Mouse (Mus musculus) heart, embryonic 11.5 days (tissue): ENCODE measurements around the gene Notch2. TPM values are rescaled to one million over a fixed set of nuclear protein-coding genes. Genes with fewer than 3 reads are reported as not detected.

Source experiments
- ATAC-seq: fragments of 200-750 bp; cut with Nextera tagmentation; replicated peaks from 2 replicates; pipeline ENCODE4 v1.8.0; 2017; ENCODE audit warnings: moderate library complexity; ENCODE audit not compliant: insufficient number of reproducible peaks, low FRiP score, low TSS enrichment
- H3K27ac ChIP-seq: fragments of 300-500 bp; sonication (generic); 2 replicates; pipeline ENCODE4 v1.5.1; 2014; ENCODE audit warnings: mild to moderate bottlenecking, low read depth, low read length
- H3K27me3 ChIP-seq: fragments of 300-500 bp; sonication (generic); 2 replicates; pipeline ENCODE4 v1.6.1; 2014; ENCODE audit warnings: mild to moderate bottlenecking, low read length, mixed read lengths; ENCODE audit not compliant: control insufficient read depth, insufficient read depth
- H3K36me3 ChIP-seq: fragments of 300-500 bp; sonication (generic); 2 replicates; pipeline ENCODE4 v1.6.1; 2014; ENCODE audit warnings: mild to moderate bottlenecking, low read length, moderate library complexity, mixed read lengths; ENCODE audit not compliant: control insufficient read depth, insufficient read depth
- H3K4me1 ChIP-seq: fragments of 300-500 bp; sonication (generic); 2 replicates; pipeline ENCODE4 v1.6.1; 2014; ENCODE audit warnings: low read length; ENCODE audit not compliant: control insufficient read depth, insufficient read depth
- H3K4me2 ChIP-seq: fragments of 300-500 bp; sonication (generic); 2 replicates; pipeline ENCODE4 v1.6.1; 2014; ENCODE audit warnings: mild to moderate bottlenecking, moderate library complexity
- H3K4me3 ChIP-seq: fragments of 300-500 bp; sonication (generic); 2 replicates; pipeline ENCODE4 v1.5.1; 2014; ENCODE audit warnings: low read depth, low read length
- H3K9ac ChIP-seq: fragments of 300-500 bp; sonication (generic); 2 replicates; pipeline ENCODE4 v1.6.1; 2014; ENCODE audit warnings: mild to moderate bottlenecking, low read depth, low read length, moderate library complexity
- H3K9me3 ChIP-seq: fragments of 300-500 bp; sonication (generic); replicated peaks from 2 replicates; pipeline ENCODE4 v1.6.1; 2016; ENCODE audit warnings: low read length; ENCODE audit not compliant: control insufficient read depth
- WGBS: fragments of 180-500 bp; shearing (Covaris S2); extraction: QIAGEN DNeasy Blood & Tissue Kit; methylation state at CpG from one replicate; pipeline ENCODE4 v1.1.7; 2014; ENCODE audit not compliant: insufficient replicate concordance; 5-methylcytosine and 5-hydroxymethylcytosine counted together
- polyA plus RNA-seq: library from polyadenylated mRNA; unstranded; fragments of >200 nt; fragmentation: Nextera tagmentation; extraction: Ambion mirVana; gene quantifications from 2 replicates; pipeline ENCODE4 v1.2.1, GENCODE M21; 2014

The Notch2 gene
- polyA plus RNA-seq, 1 experiment from 2014 or later: 12.5 TPM

DNA sequence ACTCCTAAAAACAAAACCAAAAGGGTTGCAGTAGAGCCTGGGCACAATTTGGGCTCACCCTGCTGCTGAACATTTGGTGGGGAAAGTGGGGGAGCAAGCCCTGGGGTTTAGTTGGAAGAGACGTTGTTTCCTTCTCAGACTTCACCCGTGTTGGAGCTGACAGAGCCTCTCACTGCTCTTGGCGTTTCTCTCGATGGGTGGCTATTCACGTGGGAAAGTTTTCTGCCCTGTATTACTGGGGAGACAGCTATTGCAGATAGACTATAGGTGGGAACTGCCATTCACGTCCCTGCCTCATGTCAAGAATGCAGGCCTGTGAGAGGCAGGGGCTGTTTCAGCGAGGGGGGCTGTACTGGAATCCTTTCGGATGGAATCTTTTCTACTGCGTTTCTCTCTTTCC is 50.5 kb downstream of the Notch2 start:
- H3K36me3 ChIP-seq: no peaks in the 10 kb centered on the region
- peak overlapping the region; percentile 34 for H3K4me2 ChIP-seq
- H3K27ac ChIP-seq: peak overlapping the region; percentile 85
- no peaks in the 10 kb centered on the region for H3K9me3 ChIP-seq
- H3K27me3 ChIP-seq: no peaks in the 10 kb centered on the region
- WGBS: 20% methylated on average over 9 of the region's 9 CpGs
- H3K4me3 ChIP-seq: no peak overlapping the region
- H3K4me1 ChIP-seq: peaks cover 39% of the 10 kb centered on the region
- H3K9ac ChIP-seq: peak overlapping the region; percentile 46; the same call in 1 of the 2 replicates
- no peak for ATAC-seq

DNA sequence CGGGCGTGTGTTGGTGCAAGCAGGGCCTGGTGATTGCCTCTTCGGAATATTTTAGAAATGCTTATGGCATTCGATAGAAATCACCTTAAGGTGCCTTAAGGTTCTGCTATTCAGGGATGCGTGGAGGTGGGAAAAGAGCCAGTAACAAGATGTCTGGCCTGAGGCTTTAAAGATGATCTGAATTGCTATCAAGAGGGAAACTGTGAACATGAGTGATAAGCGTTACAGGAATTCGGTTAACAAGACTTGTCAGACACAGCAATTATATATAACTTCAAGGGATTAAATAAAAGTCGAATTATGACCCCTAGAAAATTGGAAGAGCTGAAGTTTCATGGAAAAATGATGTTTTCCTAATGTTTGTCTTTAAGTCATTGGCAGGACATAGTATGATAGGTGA is 51.7 kb downstream of the Notch2 start:
- WGBS: 63% methylated on average over 8 of the region's 8 CpGs
- H3K36me3 ChIP-seq: no peaks in the 10 kb centered on the region
- H3K4me1 ChIP-seq: peaks cover 43% of the 10 kb centered on the region
- H3K4me2 ChIP-seq: no peak overlapping the region
- no peaks in the 10 kb centered on the region for H3K9me3 ChIP-seq
- no peak overlapping the region for H3K9ac ChIP-seq
- no peak for ATAC-seq
- no peak overlapping the region for H3K4me3 ChIP-seq
- no peaks in the 10 kb centered on the region for H3K27me3 ChIP-seq
- 0 out of 2 replicates have a peak overlapping the region, but pooled peaks have one; percentile 29 for H3K27ac ChIP-seq

DNA sequence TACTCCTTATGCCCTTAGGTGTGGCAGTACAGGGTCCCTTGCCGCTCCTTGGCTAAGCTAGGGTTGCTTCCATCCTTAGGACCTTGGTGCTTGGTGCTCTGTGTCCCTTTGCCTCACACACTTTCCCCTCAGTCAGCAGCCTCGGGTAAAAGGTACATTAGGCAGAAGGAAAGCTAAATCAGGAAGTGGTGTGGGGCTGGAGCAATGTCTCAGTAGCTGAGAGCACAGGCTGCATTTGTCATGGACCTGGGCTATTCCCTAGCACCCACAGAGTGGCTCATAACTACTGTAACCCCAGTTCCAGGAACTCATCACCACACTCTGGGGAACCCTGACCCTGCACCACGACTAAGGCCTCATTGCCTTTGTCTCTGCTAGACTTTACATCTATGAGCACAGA is 53.1 kb downstream of the Notch2 start:
- no peak overlapping the region for H3K27ac ChIP-seq
- no peak for ATAC-seq
- H3K9me3 ChIP-seq: no peaks in the 10 kb centered on the region
- no peak overlapping the region for H3K4me3 ChIP-seq
- H3K9ac ChIP-seq: no peak overlapping the region
- no peaks in the 10 kb centered on the region for H3K36me3 ChIP-seq
- no peaks in the 10 kb centered on the region for H3K27me3 ChIP-seq
- peaks cover 36% of the 10 kb centered on the region for H3K4me1 ChIP-seq
- WGBS: 80% methylated on average over 3 of the region's 3 CpGs
- no peak overlapping the region for H3K4me2 ChIP-seq

DNA sequence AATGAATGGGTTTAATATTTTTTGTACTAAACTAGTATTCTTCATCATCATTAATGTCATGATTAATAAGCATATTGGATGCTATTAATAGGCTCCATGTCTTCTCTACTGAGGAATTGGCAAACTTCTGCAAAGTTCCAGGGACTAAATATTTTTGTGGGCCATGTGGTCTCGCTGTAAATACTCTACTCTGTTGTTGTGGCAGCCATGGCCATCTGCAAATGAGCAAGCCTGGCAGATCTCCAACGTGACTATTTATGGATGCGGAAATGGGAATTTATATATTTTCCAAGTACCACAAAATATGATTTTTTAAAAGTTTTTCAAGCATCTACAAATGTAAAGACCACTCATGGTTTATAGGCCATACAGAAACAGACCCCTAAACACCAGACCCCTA is 54.1 kb downstream of the Notch2 start:
- Histone ChIP-seq H3K27me3 (no peaks in the 10 kb centered on the region), H3K27ac (no peak overlapping the region), H3K9me3 (no peaks in the 10 kb centered on the region), H3K36me3 (no peaks in the 10 kb centered on the region), H3K4me1 (peaks cover 27% of the 10 kb centered on the region), H3K9ac (no peak overlapping the region), H3K4me3 (no peak overlapping the region), H3K4me2 (no peak overlapping the region)
- 87% methylated on average over 3 of the region's 3 CpGs for WGBS
- no peak for ATAC-seq

DNA sequence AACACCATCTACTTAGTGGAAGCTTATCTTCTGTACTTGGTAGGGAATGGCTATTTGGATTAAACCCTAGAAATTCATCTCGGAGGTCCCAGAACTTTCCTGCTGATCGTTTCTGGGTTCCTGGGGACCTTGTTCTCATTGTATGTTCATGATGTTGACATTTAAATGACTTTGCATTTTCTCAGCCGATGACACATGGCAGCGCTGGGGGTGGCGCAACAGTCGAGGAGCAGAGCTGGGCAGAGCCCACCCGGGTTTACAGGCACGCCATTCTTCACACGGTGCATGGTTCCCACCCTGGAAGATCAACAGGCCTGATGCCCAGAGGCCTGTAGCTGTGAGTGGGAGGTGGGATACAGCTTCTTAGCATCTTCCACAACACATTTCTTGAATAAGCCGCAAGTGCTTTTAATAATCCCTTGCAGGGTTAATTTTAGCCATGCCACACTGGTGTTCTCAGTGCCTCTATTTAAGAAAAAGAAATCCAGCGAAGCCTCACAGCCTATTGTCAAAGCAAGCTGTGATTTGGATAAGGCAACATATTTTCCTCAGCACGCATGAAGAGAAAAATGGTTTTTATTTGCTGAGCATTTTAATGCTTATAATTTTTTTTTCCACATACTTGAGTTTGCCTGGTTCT is 54.6 kb downstream of the Notch2 start:
- Histone ChIP-seq H3K9ac (no peak overlapping the region), H3K4me2 (no peak overlapping the region), H3K4me1 (peaks cover 22% of the 10 kb centered on the region), H3K27ac (no peak overlapping the region), H3K4me3 (no peak overlapping the region), H3K36me3 (no peaks in the 10 kb centered on the region; the same call in 1 of the 2 replicates), H3K27me3 (no peaks in the 10 kb centered on the region), H3K9me3 (no peaks in the 10 kb centered on the region)
- WGBS: 84% methylated on average over 12 of the region's 12 CpGs
- ATAC-seq: no peak

DNA sequence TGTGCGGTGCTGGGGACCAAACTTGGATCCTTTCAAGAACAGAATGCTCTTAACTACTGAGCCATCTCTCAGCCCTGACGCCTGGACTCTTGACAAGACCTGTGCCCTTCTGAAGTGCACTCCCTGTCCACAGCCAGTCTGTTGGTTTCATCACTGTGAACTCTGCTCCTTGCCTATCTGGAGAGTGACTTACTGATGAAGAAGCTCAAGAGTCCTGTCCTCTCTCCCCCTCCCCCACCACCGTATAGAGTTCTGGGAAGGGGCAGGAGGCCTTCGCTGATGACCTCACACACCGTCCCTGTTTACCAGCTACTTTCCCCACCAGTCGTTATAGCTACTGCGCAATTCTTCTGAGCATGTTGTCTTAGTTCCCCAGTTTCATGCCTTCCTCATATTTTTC is 55.8 kb downstream of the Notch2 start:
- Histone ChIP-seq H3K9me3 (no peaks in the 10 kb centered on the region), H3K4me1 (peaks cover 11% of the 10 kb centered on the region), H3K4me2 (no peak overlapping the region), H3K4me3 (no peak overlapping the region), H3K9ac (no peak overlapping the region), H3K27ac (no peak overlapping the region), H3K27me3 (no peaks in the 10 kb centered on the region), H3K36me3 (peaks cover 3% of the 10 kb centered on the region)
- ATAC-seq: no peak
- 57% methylated on average over 7 of the region's 7 CpGs for WGBS

DNA sequence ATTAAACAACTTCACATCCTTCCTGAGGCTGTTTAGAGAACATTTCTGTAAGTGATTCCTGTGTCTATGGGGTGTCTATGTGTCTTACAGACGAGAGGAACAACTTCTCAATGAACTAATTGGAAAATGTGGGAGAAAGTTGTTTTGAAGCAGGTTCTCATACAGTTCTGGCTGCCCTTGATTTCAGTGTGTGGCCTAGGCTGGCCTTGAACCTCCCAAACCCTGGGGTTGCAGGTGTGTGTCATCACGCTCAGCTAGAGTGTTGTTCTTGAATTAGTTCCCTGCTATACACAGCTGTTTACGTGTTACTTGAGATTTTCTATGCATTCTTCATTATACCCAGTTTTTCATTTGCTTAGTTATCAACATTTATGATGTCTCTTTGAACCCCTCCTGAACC is 56.5 kb downstream of the Notch2 start:
- 80% methylated on average over 3 of the region's 3 CpGs for WGBS
- Histone ChIP-seq H3K4me3 (no peak overlapping the region), H3K4me1 (peaks cover 6% of the 10 kb centered on the region), H3K9ac (no peak overlapping the region), H3K36me3 (peaks cover 3% of the 10 kb centered on the region), H3K27ac (no peak overlapping the region), H3K4me2 (no peak overlapping the region), H3K27me3 (no peaks in the 10 kb centered on the region), H3K9me3 (no peaks in the 10 kb centered on the region)
- no peak for ATAC-seq

DNA sequence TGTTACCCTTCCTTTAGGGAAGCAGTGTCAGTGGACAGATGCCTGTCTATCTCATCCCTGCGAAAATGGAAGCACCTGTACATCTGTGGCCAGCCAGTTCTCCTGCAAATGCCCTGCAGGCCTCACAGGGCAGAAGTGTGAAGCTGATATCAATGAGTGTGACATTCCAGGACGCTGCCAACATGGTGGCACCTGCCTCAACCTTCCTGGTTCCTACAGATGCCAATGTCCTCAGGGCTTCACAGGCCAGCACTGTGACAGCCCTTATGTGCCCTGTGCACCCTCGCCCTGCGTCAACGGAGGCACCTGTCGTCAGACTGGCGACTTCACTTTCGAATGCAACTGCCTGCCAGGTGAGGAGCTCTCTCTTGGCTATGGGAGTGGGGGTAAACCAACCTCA is 59.2 kb downstream of the Notch2 start:
- Histone ChIP-seq H3K4me3 (no peak overlapping the region), H3K9ac (no peak overlapping the region), H3K4me1 (peaks cover 4% of the 10 kb centered on the region; the same call in 1 of the 2 replicates), H3K36me3 (peaks cover 5% of the 10 kb centered on the region), H3K9me3 (no peaks in the 10 kb centered on the region), H3K27ac (no peak overlapping the region), H3K4me2 (no peak overlapping the region), H3K27me3 (no peaks in the 10 kb centered on the region)
- 84% methylated on average over 8 of the region's 8 CpGs for WGBS
- no peak for ATAC-seq

DNA sequence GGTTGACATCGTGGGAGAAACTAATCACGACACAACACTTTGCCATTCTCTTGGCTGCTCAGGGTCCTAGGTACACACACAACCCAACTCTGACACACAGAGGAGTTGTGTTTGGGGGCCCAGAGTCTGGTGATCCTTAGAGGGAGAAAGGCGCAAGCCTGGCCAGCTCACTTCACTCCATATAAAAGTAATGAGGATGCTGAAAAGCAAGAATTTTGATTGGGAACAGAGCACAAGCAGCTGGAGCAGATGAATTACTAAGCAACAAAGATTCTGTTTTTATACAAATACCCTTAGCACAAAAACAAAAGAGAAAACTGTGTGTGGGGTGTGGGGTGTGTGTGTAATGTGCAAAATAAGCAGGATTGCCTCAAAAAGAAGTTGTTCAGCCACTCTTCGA is 60.2 kb downstream of the Notch2 start:
- no peak overlapping the region for H3K27ac ChIP-seq
- peaks cover 5% of the 10 kb centered on the region for H3K36me3 ChIP-seq
- no peak overlapping the region for H3K9ac ChIP-seq
- no peaks in the 10 kb centered on the region for H3K9me3 ChIP-seq
- H3K27me3 ChIP-seq: no peaks in the 10 kb centered on the region
- H3K4me1 ChIP-seq: peaks cover 4% of the 10 kb centered on the region; the same call in 1 of the 2 replicates
- 82% methylated on average over 4 of the region's 4 CpGs for whole genome bisulfite sequencing
- no peak overlapping the region for H3K4me2 ChIP-seq
- no peak for ATAC-seq
- no peak overlapping the region for H3K4me3 ChIP-seq
